ENCODE assay signal across 12 mouse cellular contexts in genomic region chr11:96840290-96840689, GRCm38 (mm10). TPM values are rescaled to one million over a fixed set of nuclear protein-coding genes. Genes with fewer than 3 reads are reported as not detected.
DNase-seq lines count a peak whose midpoint lies in the region; ATAC-seq and TF ChIP-seq lines count a peak whose summit lies in the region.
"Had no signal": no experiment of that assay in that cellular context is flagged by ENCODE, and none has a peak within 500 bp of the region (broad histone marks: within the 10 kb centered on the region; RNA-seq: fewer than 3 reads in every experiment).

No protein-coding gene starts in this region.

- no peaks in the 10 kb centered on the region for H3K9me3 ChIP-seq in intestine, postnatal 0 days (ENCODE audit: control insufficient read depth)

- WGBS in cerebellum, adult 2 months = 12% methylated on average over 8 of the region's 8 CpGs
- 52% methylated on average over 8 of the region's 8 CpGs for WGBS in intestine, postnatal 0 days

- no peak for TF ChIP-seq POLR2A in cerebellum, adult 2 months (IDR thresholded peaks at IDR 0.05; ENCODE audit: borderline replicate concordance, insufficient read depth, low read length)

- no peaks in the 10 kb centered on the region for H3K27me3 ChIP-seq in cerebellum, adult 2 months (ENCODE audit: control insufficient read depth, insufficient read depth, low read length)
- H3K27me3 ChIP-seq in intestine, postnatal 0 days (replicated peaks; ENCODE audit: control insufficient read depth, insufficient read depth, low read length) = no peaks in the 10 kb centered on the region; the same call in 1 of the 2 replicates

- peaks cover 7% of the 10 kb centered on the region for H3K4me1 ChIP-seq in cerebellum, adult 2 months (ENCODE audit: control insufficient read depth, insufficient read depth, low read length)
- H3K4me1 ChIP-seq in intestine, postnatal 0 days (replicated peaks; ENCODE audit: control insufficient read depth, insufficient read depth, low read length) = no peaks in the 10 kb centered on the region

- H3K4me3 ChIP-seq in cerebellum, adult 2 months (replicated peaks; ENCODE audit: insufficient read depth, low read depth, low read length) = no peak overlapping the region
- no peak overlapping the region for H3K4me3 ChIP-seq in intestine, postnatal 0 days (ENCODE audit: low read depth, low read length)

- peak in 1 of 2 experiments; percentile 27 for DNase-seq in cerebellum, adult 2 months
- no peak for DNase-seq in cerebellum, adult 8-10 months
- DNase-seq in left cerebral cortex, adult 11 months (ENCODE audit: low spot score) = peak; percentile 50
- DNase-seq in left cerebral cortex, postnatal 4 days = no peak
- peak; percentile 48 to 62 for DNase-seq in frontal cortex, postnatal 14 days (ENCODE audit: low spot score in 2 of 2)
- peak; percentile 76 for DNase-seq in right cerebral cortex, postnatal 25 days
- no peak for DNase-seq in thymus, postnatal 4 days
- DNase-seq: embryo, embryonic 11 days; heart, postnatal 36 days; kidney, postnatal 10 days had no signal

- H3K9ac ChIP-seq in intestine, postnatal 0 days (ENCODE audit: low read depth, low read length) = no peak overlapping the region

- no peak for TF ChIP-seq CTCF in cerebellum, adult 2 months (IDR thresholded peaks at IDR 0.05; ENCODE audit: borderline replicate concordance, insufficient read depth, low read depth, low read length)
- no peak for TF ChIP-seq CTCF in intestine, postnatal 0 days (IDR thresholded peaks at IDR 0.05; ENCODE audit: low read depth)

- no peak for ATAC-seq in intestine, postnatal 0 days

- 0 out of 2 replicates have a peak overlapping the region, but pooled peaks have one; percentile 53 for H3K27ac ChIP-seq in cerebellum, adult 2 months (ENCODE audit: insufficient read depth, low read length)
- H3K27ac ChIP-seq in intestine, postnatal 0 days (ENCODE audit: low read depth, low read length) = no peak overlapping the region

- no peaks in the 10 kb centered on the region for H3K36me3 ChIP-seq in intestine, postnatal 0 days (ENCODE audit: control insufficient read depth, insufficient read depth)

- intact Hi-C loops in left cerebral cortex, postnatal 4 days (cut with DNase I) = no loop called here

- H3K4me2 ChIP-seq in intestine, postnatal 0 days (replicated peaks; ENCODE audit: low read depth) = no peak overlapping the region
- H3K4me2 ChIP-seq: liver, embryonic 11.5 days had no signal

RNA-seq across cellular contexts. Expression of gene Copz2, which starts 9.4 kb away (rescaled TPM):
- 9.5 and 10.9 TPM in 2 replicates for polyA plus RNA-seq in cerebellum, adult 2 months (2012; rRNA removed)
- 1 to 10 TPM; 4.1 to 5.9 TPM for total RNA-seq in left cerebral cortex, postnatal 4 days (2021)
- polyA plus RNA-seq in intestine, postnatal 0 days (2015; fragmentation: Nextera tagmentation; extraction: Ambion mirVana) = 46.8 and 47.6 TPM in 2 replicates

RNA-seq across cellular contexts. Expression of gene Nfe2l1, which starts 10.5 kb away (rescaled TPM):
- polyA plus RNA-seq in cerebellum, adult 2 months (2012; rRNA removed) = 183 and 215 TPM in 2 replicates
- 100 to 1,000 TPM; 108 to 115 TPM for total RNA-seq in left cerebral cortex, postnatal 4 days (2021)
- polyA plus RNA-seq in intestine, postnatal 0 days (2015; fragmentation: Nextera tagmentation; extraction: Ambion mirVana) = 31.6 and 35.0 TPM in 2 replicates

RNA-seq across cellular contexts. Expression of gene Cbx1, which starts 51.4 kb away (rescaled TPM):
- polyA plus RNA-seq in cerebellum, adult 2 months (2012; rRNA removed) = 37.9 and 40.7 TPM in 2 replicates
- total RNA-seq in left cerebral cortex, postnatal 4 days (2021) = 10 to 100 TPM; 79.3 to 79.5 TPM
- polyA plus RNA-seq in intestine, postnatal 0 days (2015; fragmentation: Nextera tagmentation; extraction: Ambion mirVana) = 39.3 and 41.6 TPM in 2 replicates

Comparison
In these comparisons a context has a peak if more than half of its experiments do, and no peak if none do; other contexts are left out.
1. DNase-seq: peak in left cerebral cortex, adult 11 months (single experiment), frontal cortex, postnatal 14 days (2 of 2) and right cerebral cortex, postnatal 25 days (single experiment); none in cerebellum, adult 8-10 months (single experiment), left cerebral cortex, postnatal 4 days (single experiment) and thymus, postnatal 4 days (single experiment).